Mouse (Mus musculus) MEL (cell line): ENCODE results near the gene BC029722. TPM values are rescaled to one million over a fixed set of nuclear protein-coding genes. Genes with fewer than 3 reads are reported as not detected.

Experiments
- DNase-seq: peaks from one replicate; pipeline ENCODE4 v3.0.0; 2011; ENCODE audit warnings: low read depth, low spot score
- H3K27ac ChIP-seq: 2 replicates; pipeline ENCODE4 v1.5.1; 2012; ENCODE audit warnings: low read depth, mild to moderate bottlenecking, control low read depth, low read length, moderate library complexity; ENCODE audit not compliant: control insufficient read depth
- H3K27me3 ChIP-seq, 2 experiments: fragments of 150-350 bp in 1 of 2; sonication (generic) in 1 of 2; 2 replicates each; pipeline ENCODE4 v1.6.1; 2012; ENCODE audit warnings: low read length in 2 of 2, mild to moderate bottlenecking in 2 of 2, improper control_type of control experiment in 1 of 2, moderate library complexity in 1 of 2; ENCODE audit not compliant: insufficient read depth in 2 of 2, control insufficient read depth in 1 of 2
- H3K36me3 ChIP-seq, 2 experiments: 2 replicates each; pipeline ENCODE4 v1.6.1; 2012 to 2014; ENCODE audit warnings: low read length in 2 of 2, improper control_type of control experiment in 1 of 2, inconsistent platforms in 1 of 2, mild to moderate bottlenecking in 1 of 2; ENCODE audit not compliant: insufficient read depth in 2 of 2, control insufficient read depth in 1 of 2
- H3K4me1 ChIP-seq, 2 experiments: fragments of 150-350 bp in 1 of 2; sonication (generic) in 1 of 2; 2 replicates each; pipeline ENCODE4 v1.6.1; 2012; ENCODE audit warnings: low read length in 2 of 2, improper control_type of control experiment in 1 of 2, mild to moderate bottlenecking in 1 of 2; ENCODE audit not compliant: insufficient read depth in 2 of 2, control insufficient read depth in 1 of 2
- H3K4me3 ChIP-seq, 2 experiments: fragments of 150-350 bp in 1 of 2; sonication (generic) in 1 of 2; 2 replicates each; pipeline ENCODE4 v1.5.1; 2012; ENCODE audit warnings: low read depth in 2 of 2, low read length in 2 of 2, mild to moderate bottlenecking in 2 of 2, moderate library complexity in 2 of 2, control low read depth in 1 of 2, improper control_type of control experiment in 1 of 2; ENCODE audit not compliant: control insufficient read depth in 1 of 2, insufficient read depth in 1 of 2
- H3K79me2 ChIP-seq: 2 replicates; pipeline ENCODE4 v1.6.1; 2012; ENCODE audit warnings: mild to moderate bottlenecking, low read length, moderate library complexity; ENCODE audit not compliant: control insufficient read depth, poor library complexity, insufficient read depth
- H3K9ac ChIP-seq: 2 replicates; pipeline ENCODE4 v1.6.1; 2012; ENCODE audit warnings: low read depth, mild to moderate bottlenecking, control low read depth, low read length, moderate library complexity; ENCODE audit not compliant: control insufficient read depth, poor library complexity, severe bottlenecking
- H3K9me3 ChIP-seq: fragments of 150-350 bp; sonication (generic); replicated peaks from 2 replicates; pipeline ENCODE4 v1.6.1; 2012; ENCODE audit warnings: mild to moderate bottlenecking, low read length, improper control_type of control experiment, moderate library complexity; ENCODE audit not compliant: insufficient read depth
- CHD1 ChIP-seq: IDR thresholded peaks from 2 replicates; pipeline ENCODE4 v1.6.1; 2012; ENCODE audit warnings: low read depth, mild to moderate bottlenecking, inconsistent platforms, low read length, improper control_type of control experiment
- CHD2 ChIP-seq: IDR thresholded peaks from 2 replicates; pipeline ENCODE4 v1.6.1; 2011; ENCODE audit warnings: low read length, improper control_type of control experiment
- CTCF ChIP-seq, 3 experiments: IDR thresholded peaks in 2 of 3; conservative IDR thresholded peaks in 1 of 3; 2 replicates each; pipeline ENCODE4 v1.5.1; 2011 to 2012; ENCODE audit warnings: low read length in 3 of 3, low read depth in 2 of 3, mild to moderate bottlenecking in 2 of 3, improper control_type of control experiment in 1 of 3, inconsistent platforms in 1 of 3, mixed read lengths in 1 of 3, moderate library complexity in 1 of 3; ENCODE audit not compliant: control insufficient read depth in 1 of 3, insufficient read depth in 1 of 3, poor library complexity in 1 of 3, severe bottlenecking in 1 of 3
- E2F4 ChIP-seq: IDR thresholded peaks from 2 replicates; pipeline ENCODE4 v1.6.1; 2011; ENCODE audit warnings: low read depth, low read length, improper control_type of control experiment, borderline replicate concordance
- ELF1 ChIP-seq: IDR thresholded peaks from 2 replicates; pipeline ENCODE4 v1.6.1; 2014; ENCODE audit warnings: low read depth, mild to moderate bottlenecking, inconsistent platforms, low read length, improper control_type of control experiment, moderate library complexity
- EP300 ChIP-seq, 2 experiments: IDR thresholded peaks; 2 replicates each; pipeline ENCODE4 v1.6.1; 2011; ENCODE audit warnings: improper control_type of control experiment in 2 of 2, low read length in 2 of 2, low read depth in 1 of 2, mild to moderate bottlenecking in 1 of 2
- HCFC1 ChIP-seq: IDR thresholded peaks from 2 replicates; pipeline ENCODE4 v1.6.1; 2012; ENCODE audit warnings: low read depth, mild to moderate bottlenecking, inconsistent platforms, low read length, improper control_type of control experiment, moderate library complexity
- JUND ChIP-seq: IDR thresholded peaks from 2 replicates; pipeline ENCODE4 v1.6.1; 2011; ENCODE audit warnings: low read depth, mild to moderate bottlenecking, improper control_type of control experiment, low read length
- MAFK ChIP-seq: IDR thresholded peaks from 2 replicates; pipeline ENCODE4 v1.6.1; 2011; ENCODE audit warnings: low read depth, mild to moderate bottlenecking, low read length, improper control_type of control experiment, borderline replicate concordance
- MAX ChIP-seq: IDR thresholded peaks from 2 replicates; pipeline ENCODE4 v1.6.1; 2011; ENCODE audit warnings: low read length, improper control_type of control experiment
- MAZ ChIP-seq: IDR thresholded peaks from 2 replicates; pipeline ENCODE4 v1.6.1; 2012; ENCODE audit warnings: low read depth, mild to moderate bottlenecking, inconsistent platforms, low read length, improper control_type of control experiment
- MYC ChIP-seq: IDR thresholded peaks from 2 replicates; pipeline ENCODE4 v1.6.1; 2011; ENCODE audit warnings: low read depth, mild to moderate bottlenecking, low read length, improper control_type of control experiment, moderate library complexity
- POLR2AphosphoS5 ChIP-seq: IDR thresholded peaks from 2 replicates; pipeline ENCODE4 v1.6.1; 2012; ENCODE audit warnings: low read depth, borderline replicate concordance, mild to moderate bottlenecking, inconsistent platforms, low read length, moderate library complexity, mixed read lengths
- RAD21 ChIP-seq: IDR thresholded peaks from 2 replicates; pipeline ENCODE4 v1.6.1; 2011; ENCODE audit warnings: mild to moderate bottlenecking, low read depth, low read length, improper control_type of control experiment
- RCOR1 ChIP-seq: IDR thresholded peaks from 2 replicates; pipeline ENCODE4 v1.6.1; 2012; ENCODE audit warnings: low read depth, mild to moderate bottlenecking, inconsistent platforms, low read length, improper control_type of control experiment
- SMC3 ChIP-seq: IDR thresholded peaks from 2 replicates; pipeline ENCODE4 v1.6.1; 2011; ENCODE audit warnings: low read depth, low read length, improper control_type of control experiment
- TBP ChIP-seq: IDR thresholded peaks from 2 replicates; pipeline ENCODE4 v1.8.0; 2011; ENCODE audit warnings: low read depth, low read length, improper control_type of control experiment
- ZC3H11A ChIP-seq: IDR thresholded peaks from 2 replicates; pipeline ENCODE4 v1.6.1; 2012; ENCODE audit warnings: low read depth, mild to moderate bottlenecking, inconsistent platforms, low read length, improper control_type of control experiment
- ZMIZ1 ChIP-seq: IDR thresholded peaks from 2 replicates; pipeline ENCODE4 v1.6.1; 2012; ENCODE audit warnings: low read depth, mild to moderate bottlenecking, inconsistent platforms, low read length, improper control_type of control experiment, moderate library complexity
- polyA plus RNA-seq, 2 experiments: library from polyadenylated mRNA; stranded (reverse) in 1 of 2; unstranded in 1 of 2; fragments of >175 nt in 1 of 2; fragments of >200 nt in 1 of 2; gene quantifications; 2 replicates each; pipeline versions ENCODE4 v1.2.1 to v1.2.4; 2012; ENCODE audit warnings: low replicate concordance in 2 of 2, low read depth in 1 of 2; ENCODE audit not compliant: insufficient read length in 2 of 2, insufficient read depth in 1 of 2, missing spikeins in 1 of 2
- total RNA-seq: library from RNA; depleted of rRNA; stranded (reverse); fragments of 300-350 nt; gene quantifications from 2 replicates; pipeline ENCODE4 v1.2.3, GENCODE M21; 2012

BC029722 gene
- total and polyA plus RNA-seq, 3 experiments = 5.9 to 19.7 TPM; not detected in 1

DNA sequence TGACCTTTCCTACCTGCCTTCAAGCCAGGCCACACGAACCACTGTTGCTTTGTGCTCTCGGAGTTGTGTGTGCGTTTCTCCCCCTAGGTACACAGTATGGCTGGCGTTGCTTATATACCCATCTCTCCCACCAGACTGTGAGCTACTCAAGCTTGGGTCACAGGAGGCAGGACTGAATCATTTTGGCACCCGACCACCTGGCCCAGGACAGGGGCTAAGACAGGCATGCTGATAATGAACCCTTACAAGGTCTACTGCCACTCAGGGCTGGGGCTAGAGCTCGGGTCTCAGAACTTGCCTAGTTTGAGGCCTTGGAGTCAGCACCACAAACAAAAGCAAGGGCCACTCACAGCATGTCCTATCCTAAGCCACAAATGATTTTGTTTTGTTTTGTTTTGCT is 42.4 kb upstream of the BC029722 start:
- Histone ChIP-seq H3K9me3 (no peaks in the 10 kb centered on the region), H3K4me1 (no peaks in the 10 kb centered on the region), H3K79me2 (no peaks in the 10 kb centered on the region), H3K9ac (no peak overlapping the region), H3K4me3 (no peak overlapping the region), H3K27ac (no peak overlapping the region), H3K27me3 (no peaks in the 10 kb centered on the region), H3K36me3 (peaks cover 0 to 9% of the 10 kb centered on the region in 2 experiments; a peak in 1 of 4 replicates)
- DNase-seq = no peak
- TF ChIP-seq ZC3H11A (no peak), ZMIZ1 (no peak), EP300 (IDR thresholded peaks at IDR 0.05; ENCODE audit: low read depth in 1 of 2, low read length in 2 of 2) (no peak), RAD21 (no peak), TBP (no peak), MAZ (no peak), MAX (no peak), CTCF (IDR thresholded peaks at IDR 0.05 in 2 of 3, conservative IDR thresholded peaks at IDR 0.05 in 1 of 3; ENCODE audit: control insufficient read depth in 1 of 3, insufficient read depth in 1 of 3, low read depth in 2 of 3, low read length in 3 of 3, poor library complexity in 1 of 3, severe bottlenecking in 1 of 3) (no peak), HCFC1 (no peak), CHD1 (no peak), CHD2 (no peak), ELF1 (no peak), MYC (no peak), E2F4 (no peak)

- Histone ChIP-seq H3K4me1 (no peaks in the 10 kb centered on the region), H3K9ac (no peak overlapping the region), H3K27me3 (no peaks in the 10 kb centered on the region), H3K4me3 (no peak overlapping the region), H3K9me3 (no peaks in the 10 kb centered on the region), H3K36me3 (peaks cover 0 to 9% of the 10 kb centered on the region in 2 experiments; a peak in 1 of 4 replicates), H3K27ac (no peak overlapping the region), H3K79me2 (no peaks in the 10 kb centered on the region)
- DNase-seq = no peak
- TF ChIP-seq HCFC1 (no peak), ELF1 (no peak), MAFK (no peak), CHD2 (no peak), JUND (no peak), RAD21 (no peak), POLR2AphosphoS5 (no peak), SMC3 (no peak), RCOR1 (no peak), MYC (no peak)
These were observed 40.9 kb upstream of the BC029722 start for GRCm38 (mm10) chr2:155860102-155860501.
